Mouse (Mus musculus) heart, adult 8-10 months (tissue): ENCODE measurements around the gene Hsd3b6. TPM values are rescaled to one million over a fixed set of nuclear protein-coding genes. Genes with fewer than 3 reads are reported as not detected.

Source experiments
- total RNA-seq, 4 experiments: library from RNA; stranded (reverse); gene quantifications; 2 replicates each; pipeline ENCODE4 v1.2.4; 2022

Hsd3b6 gene
- total RNA-seq, 4 experiments from 2014 or later, result 0.17 TPM; not detected in 3

Other genes with a start within 250 kb of the Hsd3b6 start
- gene Gm10681, start 225.6 kb downstream of the Hsd3b6 start, total RNA-seq, result not detected
- gene Hsd3b5, start 184.2 kb downstream of the Hsd3b6 start, total RNA-seq, result not detected
- not detected for gene Hsd3b2, start 89.9 kb downstream of the Hsd3b6 start, total RNA-seq
- gene Hsd3b3, start 51.3 kb downstream of the Hsd3b6 start, total RNA-seq, result not detected
- under 1 TPM in 1 of 4 experiments, not detected in 3; 0.24 TPM for gene Hsd3b1, start 45.4 kb upstream of the Hsd3b6 start, total RNA-seq
- not detected for gene Hao2, start 78.8 kb upstream of the Hsd3b6 start, total RNA-seq